Mouse (Mus musculus) thymus, adult 2 months (tissue): ENCODE measurements around the gene Ywhae. TPM values are rescaled to one million over a fixed set of nuclear protein-coding genes. Genes with fewer than 3 reads are reported as not detected.
A peak's percentile ranks its signal among the peaks of the same experiment; 100 is the strongest.

Experiments
- DNase-seq: peaks from one replicate; pipeline ENCODE4 v3.0.0; 2021
- H3K27ac ChIP-seq: fragments of 200-500 bp; 2 replicates; pipeline ENCODE4 v1.5.1; 2012; ENCODE audit warnings: low read length, control low read depth; ENCODE audit not compliant: control insufficient read depth, insufficient read depth
- H3K27me3 ChIP-seq: fragments of 200-500 bp; 2 replicates; pipeline ENCODE4 v1.6.1; 2012; ENCODE audit warnings: mild to moderate bottlenecking, low read length, moderate library complexity, mixed read lengths; ENCODE audit not compliant: control insufficient read depth, insufficient read depth
- H3K36me3 ChIP-seq: fragments of 200-500 bp; 2 replicates; pipeline ENCODE4 v1.6.1; 2012; ENCODE audit warnings: mild to moderate bottlenecking, low read length, moderate library complexity; ENCODE audit not compliant: control insufficient read depth, insufficient read depth
- H3K4me1 ChIP-seq: fragments of 200-500 bp; replicated peaks from 2 replicates; pipeline ENCODE4 v1.6.1; 2012; ENCODE audit warnings: low read length; ENCODE audit not compliant: control insufficient read depth, insufficient read depth
- H3K4me3 ChIP-seq: fragments of 200-500 bp; 2 replicates; pipeline ENCODE4 v1.5.1; 2012; ENCODE audit warnings: mild to moderate bottlenecking, low read length, control low read depth, moderate library complexity; ENCODE audit not compliant: control insufficient read depth, insufficient read depth
- CTCF ChIP-seq: fragments of 200-500 bp; IDR thresholded peaks from 2 replicates; pipeline ENCODE4 v1.5.1; 2012; ENCODE audit warnings: mild to moderate bottlenecking, control low read depth, low read length, moderate library complexity, borderline replicate concordance; ENCODE audit not compliant: control insufficient read depth, poor library complexity, insufficient read depth; ENCODE audit errors: extremely low read depth
- POLR2A ChIP-seq: fragments of 200-500 bp; IDR thresholded peaks from 2 replicates; pipeline ENCODE4 v1.6.1; 2012; ENCODE audit warnings: mild to moderate bottlenecking, low read length, control low read depth, moderate library complexity; ENCODE audit not compliant: control insufficient read depth, poor library complexity, insufficient read depth; ENCODE audit errors: extremely low read depth
- WGBS: fragments of 180-500 bp; shearing (Covaris S2); methylation state at CpG from one replicate; pipeline ENCODE4 v1.1.7; 2018; 5-methylcytosine and 5-hydroxymethylcytosine counted together
- polyA plus RNA-seq: library from polyadenylated mRNA; depleted of rRNA; stranded (reverse); fragments of >200 nt; gene quantifications from 2 replicates; pipeline ENCODE4 v1.2.3, GENCODE M21; 2012

Gene Ywhae
- polyA plus RNA-seq, 1 experiment: 170 TPM

- no peak overlapping the region for H3K27ac ChIP-seq
- WGBS: 77% methylated on average over 4 of the region's 4 CpGs
- no peak for TF ChIP-seq POLR2A
- no peak overlapping the region for H3K4me3 ChIP-seq
- H3K4me1 ChIP-seq: no peaks in the 10 kb centered on the region; the same call in 1 of the 2 replicates
- DNase-seq: no peak
- peaks cover 55% of the 10 kb centered on the region for H3K36me3 ChIP-seq
- no peaks in the 10 kb centered on the region for H3K27me3 ChIP-seq
Observed at GRCm38 (mm10) chr11:75764521-75765023, 31.9 kb downstream of the Ywhae start.

DNA sequence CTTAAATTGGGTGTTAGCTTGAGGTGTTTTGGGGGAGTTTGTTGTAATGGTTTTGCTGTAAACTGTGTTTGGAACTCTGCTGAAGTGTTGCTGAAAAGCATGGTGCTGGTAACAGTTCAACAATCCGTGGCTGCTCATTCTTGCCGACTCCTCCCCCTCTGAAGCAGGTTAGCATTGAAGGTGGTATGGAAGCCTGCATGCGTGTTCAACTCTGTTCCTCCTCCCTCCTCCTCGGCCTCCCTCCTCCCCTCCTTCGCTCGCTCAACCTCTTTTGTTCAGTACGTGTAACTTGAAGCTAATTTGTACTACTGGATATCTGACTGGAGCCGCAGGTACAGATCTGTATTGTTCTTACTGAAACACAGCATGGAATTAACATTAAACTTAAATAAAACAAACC is 32.5 kb downstream of the Ywhae start:
- Histone ChIP-seq H3K27me3 (no peaks in the 10 kb centered on the region), H3K36me3 (peaks cover 49% of the 10 kb centered on the region), H3K27ac (no peak overlapping the region), H3K4me3 (no peak overlapping the region), H3K4me1 (no peaks in the 10 kb centered on the region; the same call in 1 of the 2 replicates)
- no peak for DNase-seq
- 93% methylated on average over 8 of the region's 8 CpGs for WGBS
- TF ChIP-seq POLR2A: no peak
- no peak for TF ChIP-seq CTCF

DNA sequence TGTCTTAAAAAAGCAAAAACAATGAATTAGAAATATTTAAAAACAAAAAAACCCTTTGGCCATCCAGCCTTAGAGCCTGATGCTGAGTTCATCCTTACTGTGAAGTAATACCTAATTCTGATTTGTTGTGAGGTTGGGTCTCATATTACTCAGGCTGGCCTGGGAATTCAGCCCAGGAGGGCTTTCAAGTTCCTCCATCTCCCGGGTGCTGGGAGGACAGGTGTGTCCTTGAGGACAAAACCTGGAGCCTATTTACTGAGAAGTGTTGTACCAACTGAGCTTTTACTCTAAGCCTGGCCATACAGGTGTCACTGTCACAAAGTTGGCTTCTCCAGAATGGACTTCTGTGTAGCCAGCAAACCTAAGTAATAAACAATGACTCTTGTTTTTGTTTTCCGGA is 34.3 kb downstream of the Ywhae start:
- Histone ChIP-seq H3K4me1 (no peaks in the 10 kb centered on the region; the same call in 1 of the 2 replicates), H3K4me3 (no peak overlapping the region), H3K36me3 (peaks cover 33% of the 10 kb centered on the region), H3K27me3 (no peaks in the 10 kb centered on the region), H3K27ac (no peak overlapping the region)
- no peak for TF ChIP-seq POLR2A
- no peak for TF ChIP-seq CTCF
- WGBS: 92% methylated on average over 2 of the region's 2 CpGs
- no peak for DNase-seq

DNA sequence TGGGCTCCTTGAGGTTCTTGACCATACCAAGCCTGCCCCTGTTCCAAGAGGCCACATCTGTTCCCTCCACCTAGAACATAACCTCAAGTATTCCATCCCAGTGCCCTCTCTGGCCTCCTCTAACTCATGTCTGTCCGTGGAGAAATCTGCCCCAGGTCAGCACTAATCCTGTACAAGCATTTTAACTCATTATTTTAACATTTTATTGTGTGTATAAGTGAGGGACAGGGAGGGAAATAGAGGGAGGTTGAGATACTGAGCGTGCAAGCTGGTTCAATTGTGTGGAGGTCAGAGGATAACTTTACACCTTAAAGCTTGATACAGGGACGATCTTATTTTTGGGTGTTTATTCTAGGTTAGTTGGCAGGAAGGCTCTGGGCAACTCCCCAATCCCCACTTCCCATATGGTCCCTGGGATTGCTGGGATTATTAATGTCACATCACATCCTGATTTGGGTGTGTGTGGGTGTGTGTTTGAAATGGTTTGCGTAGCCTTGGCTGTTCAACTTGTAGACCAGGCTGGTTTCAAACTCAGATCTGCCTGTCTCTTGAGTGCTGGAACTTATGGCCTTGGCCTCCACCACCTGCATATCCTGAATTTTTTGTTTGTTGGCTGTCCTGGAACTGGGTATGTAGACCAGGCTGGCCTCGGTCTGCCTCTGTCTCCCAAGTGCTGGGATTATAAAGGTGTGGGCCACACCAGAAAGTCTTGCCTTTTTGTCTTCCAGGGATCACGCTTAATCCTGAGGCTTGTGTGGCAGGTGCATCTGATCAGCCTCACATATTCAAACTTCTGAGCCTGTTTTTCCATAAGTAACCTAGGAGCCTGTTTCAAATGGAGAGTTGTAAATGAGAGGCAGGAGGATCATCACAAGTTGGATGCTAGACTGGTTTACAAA is 35.7 kb downstream of the Ywhae start:
- Histone ChIP-seq H3K36me3 (peaks cover 33% of the 10 kb centered on the region), H3K4me1 (no peaks in the 10 kb centered on the region; the same call in 1 of the 2 replicates)
- 86% methylated on average over 6 of the region's 6 CpGs for WGBS

GRCm38 (mm10) chr11:75769206-75769605 is 36.5 kb downstream of the Ywhae start:
- Histone ChIP-seq H3K4me1 (no peaks in the 10 kb centered on the region; the same call in 1 of the 2 replicates), H3K27ac (no peak overlapping the region), H3K4me3 (no peak overlapping the region), H3K27me3 (no peaks in the 10 kb centered on the region), H3K36me3 (peaks cover 28% of the 10 kb centered on the region)
- DNase-seq: peak; percentile 82
- WGBS: 1% methylated on average over 23 of the region's 23 CpGs
- no peak for TF ChIP-seq POLR2A
- peak; percentile 46; the same call in 1 of the 2 replicates for TF ChIP-seq CTCF

More for the DNA sequence above, 35.7 kb downstream of the Ywhae start:
- TF ChIP-seq POLR2A (no peak), CTCF (no peak)
- no peak overlapping the region for H3K4me3 ChIP-seq
- H3K27ac ChIP-seq: no peak overlapping the region
- no peaks in the 10 kb centered on the region for H3K27me3 ChIP-seq
- no peak for DNase-seq

GRCm38 (mm10) chr11:75772562-75772961 is 39.9 kb downstream of the Ywhae start:
- TF ChIP-seq CTCF: no peak
- no peak for TF ChIP-seq POLR2A
- no peak for DNase-seq
- 92% methylated on average over 5 of the region's 5 CpGs for WGBS
- H3K27ac ChIP-seq: no peak overlapping the region
- no peaks in the 10 kb centered on the region; the same call in 1 of the 2 replicates for H3K4me1 ChIP-seq
- no peak overlapping the region for H3K4me3 ChIP-seq
- no peaks in the 10 kb centered on the region for H3K36me3 ChIP-seq
- no peaks in the 10 kb centered on the region for H3K27me3 ChIP-seq

GRCm38 (mm10) chr11:75775919-75776318 is 43.2 kb downstream of the Ywhae start:
- no peaks in the 10 kb centered on the region for H3K4me1 ChIP-seq
- TF ChIP-seq POLR2A (no peak), CTCF (no peak)

More at GRCm38 (mm10) chr11:75775919-75776318, 43.2 kb downstream of the Ywhae start:
- no peak overlapping the region for H3K4me3 ChIP-seq
- DNase-seq: no peak
- H3K36me3 ChIP-seq: no peaks in the 10 kb centered on the region
- H3K27ac ChIP-seq: no peak overlapping the region
- no peaks in the 10 kb centered on the region for H3K27me3 ChIP-seq
- WGBS: 88% methylated on average over 1 of the region's 1 CpGs
